Mouse (Mus musculus) neural tube, embryonic 11.5 days (tissue): Measurements from ENCODE around the gene Aaas. TPM values are rescaled to one million over a fixed set of nuclear protein-coding genes. Genes with fewer than 3 reads are reported as not detected.

Source experiments
- ATAC-seq: fragments of 200-750 bp; cut with Nextera tagmentation; 2 replicates; pipeline ENCODE4 v1.8.0; 2017; ENCODE audit warnings: moderate number of reproducible peaks, mild to moderate bottlenecking, moderate TSS enrichment, moderate library complexity; ENCODE audit not compliant: insufficient read depth, low FRiP score, low TSS enrichment
- DNase-seq: peaks from one replicate; pipeline ENCODE4 v3.0.0-alpha.2; 2015; ENCODE audit warnings: low spot score
- H3K27ac ChIP-seq: fragments of 300-500 bp; sonication (generic); 2 replicates; pipeline ENCODE4 v1.5.1; 2014; ENCODE audit warnings: low read depth, mild to moderate bottlenecking, low read length
- H3K27me3 ChIP-seq: fragments of 300-500 bp; sonication (generic); 2 replicates; pipeline ENCODE4 v1.6.1; 2014; ENCODE audit warnings: mild to moderate bottlenecking, low read length, mixed read lengths; ENCODE audit not compliant: control insufficient read depth, insufficient read depth
- H3K36me3 ChIP-seq: fragments of 300-500 bp; sonication (generic); 2 replicates; pipeline ENCODE4 v1.6.1; 2014; ENCODE audit warnings: mild to moderate bottlenecking, low read length, moderate library complexity, mixed read lengths; ENCODE audit not compliant: control insufficient read depth, insufficient read depth
- H3K4me1 ChIP-seq: fragments of 300-500 bp; sonication (generic); 2 replicates; pipeline ENCODE4 v1.6.1; 2014; ENCODE audit warnings: low read length, mixed read lengths; ENCODE audit not compliant: control insufficient read depth, insufficient read depth
- H3K4me2 ChIP-seq: fragments of 300-500 bp; sonication (generic); 2 replicates; pipeline ENCODE4 v1.6.1; 2014; ENCODE audit warnings: low read depth, mild to moderate bottlenecking, moderate library complexity
- H3K4me3 ChIP-seq: fragments of 300-500 bp; sonication (generic); 2 replicates; pipeline ENCODE4 v1.5.1; 2014; ENCODE audit warnings: low read depth, low read length
- H3K9ac ChIP-seq: fragments of 300-500 bp; sonication (generic); 2 replicates; pipeline ENCODE4 v1.6.1; 2014; ENCODE audit warnings: mild to moderate bottlenecking, low read length
- H3K9me3 ChIP-seq: fragments of 300-500 bp; sonication (generic); 2 replicates; pipeline ENCODE4 v1.6.1; 2016; ENCODE audit warnings: low read length; ENCODE audit not compliant: control insufficient read depth
- WGBS: fragments of 180-500 bp; shearing (Covaris S2); extraction: QIAGEN DNeasy Blood & Tissue Kit; methylation state at CpG from one replicate; pipeline ENCODE4 v1.1.7; 2014; 5-methylcytosine and 5-hydroxymethylcytosine counted together
- polyA plus RNA-seq: library from polyadenylated mRNA; unstranded; fragments of >200 nt; fragmentation: Nextera tagmentation; extraction: Ambion mirVana; gene quantifications from 2 replicates; pipeline ENCODE4 v1.2.1, GENCODE M21; 2014

The Aaas gene
- 84.7 and 86.7 TPM in 2 replicates for polyA plus RNA-seq

DNA sequence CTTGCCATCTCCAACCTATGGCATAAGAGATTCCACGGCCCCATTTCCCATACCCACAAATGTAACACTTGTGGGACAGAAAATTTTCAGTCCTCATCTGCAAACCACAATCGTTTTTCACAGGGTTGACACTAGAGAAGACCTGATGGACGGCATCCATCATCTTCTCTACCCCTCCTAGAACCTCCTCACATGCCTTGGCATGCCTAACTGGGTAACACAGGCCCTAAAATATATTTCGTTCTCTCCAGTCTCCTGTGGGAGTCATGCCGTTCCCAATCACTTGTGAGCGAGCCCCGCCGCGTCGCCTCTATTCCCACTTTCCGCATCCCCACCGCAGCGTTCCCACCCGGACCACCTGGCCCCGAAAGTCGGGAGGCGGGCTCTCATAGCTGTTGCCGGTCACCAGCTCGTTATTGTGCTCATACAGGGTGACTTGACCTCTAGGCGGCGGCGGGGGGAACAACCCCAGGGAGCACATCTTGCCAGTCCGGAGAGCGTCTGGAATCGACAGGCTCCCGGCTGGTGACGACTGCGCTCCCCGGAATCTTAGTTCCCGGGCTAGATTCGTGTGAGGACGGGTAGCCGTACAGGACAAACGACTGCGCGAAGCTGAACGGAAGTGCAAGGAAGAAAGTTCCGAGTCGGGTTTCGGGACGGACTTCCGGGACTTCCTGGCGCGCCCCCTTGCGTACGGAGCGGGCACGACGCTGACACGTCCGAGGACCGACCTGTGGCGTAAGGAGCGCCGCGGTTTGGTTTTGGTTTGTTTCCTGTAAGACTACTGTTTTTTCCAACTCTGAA lies at the start of gene Aaas:
Gene Aaas, minus strand, starts transcription at position 634 of the 804 bp plus-strand sequence.
- under 1% methylated on average over 56 of the region's 56 CpGs for WGBS
- Histone ChIP-seq H3K4me2 (peak within 1 kb of the TSS; percentile 83), H3K27me3 (no peaks in the 10 kb centered on the region), H3K4me3 (peak within 1 kb of the TSS; percentile 80), H3K9me3 (no peaks in the 10 kb centered on the region), H3K9ac (peak within 1 kb of the TSS; percentile 85), H3K4me1 (peaks cover 8% of the 10 kb centered on the region), H3K27ac (peak within 1 kb of the TSS; percentile 44; the same call in 1 of the 2 replicates), H3K36me3 (peaks cover 4% of the 10 kb centered on the region; the same call in 1 of the 2 replicates)
- peak; percentile 79 for ATAC-seq
- peak; percentile 98 for DNase-seq

DNA sequence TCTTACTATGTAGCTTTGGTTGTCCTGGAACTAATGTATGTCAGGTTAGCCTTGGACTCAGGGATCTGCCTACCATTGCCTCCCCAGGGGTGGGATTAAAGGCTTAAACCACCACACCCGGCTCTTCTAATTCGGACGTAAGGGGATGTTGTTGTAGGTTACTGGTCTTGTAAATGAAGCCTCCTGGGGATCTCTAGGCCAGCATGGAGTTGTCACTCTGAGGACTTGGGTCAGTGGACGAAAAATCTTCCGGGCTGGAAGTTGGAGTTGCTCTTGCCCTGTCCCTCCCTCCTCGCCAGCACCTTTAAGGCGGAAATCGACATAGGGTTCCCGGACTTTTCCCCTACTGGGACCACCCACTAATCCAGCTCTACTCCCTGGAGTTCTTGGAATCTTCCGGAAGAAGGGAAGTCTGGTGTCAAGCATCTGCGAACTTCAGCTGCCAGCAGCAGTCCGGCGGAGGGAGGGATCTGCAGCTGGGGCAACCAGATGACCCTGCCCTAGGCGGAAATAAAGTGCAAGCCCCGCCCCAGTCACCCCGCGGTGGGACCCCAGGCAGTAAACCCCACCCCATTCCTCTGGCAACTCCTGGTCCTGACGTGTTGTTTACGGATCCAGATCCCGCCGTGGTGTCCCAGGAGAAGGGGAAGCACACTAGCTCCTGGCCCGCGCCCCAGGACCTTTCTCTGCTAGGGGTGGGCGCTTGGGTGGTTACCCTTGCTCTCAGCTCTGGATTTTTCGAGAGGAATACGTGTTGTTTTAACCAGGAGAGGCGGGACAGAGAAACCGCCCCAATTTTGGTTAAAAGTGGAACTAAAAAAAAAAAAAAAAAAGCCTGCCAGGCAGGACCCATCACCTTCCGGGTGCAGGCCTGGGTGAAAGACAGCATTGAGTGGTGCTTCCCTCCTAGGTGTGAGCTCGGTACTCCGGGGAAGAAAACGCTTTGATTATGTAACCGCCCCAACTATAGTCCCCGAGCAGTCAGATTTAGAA lies 49.0 kb upstream of the Aaas start:
- Histone ChIP-seq H3K27ac (0 out of 2 replicates have a peak overlapping the region, but pooled peaks have one; percentile 50), H3K4me3 (peak overlapping the region; percentile 35), H3K9me3 (no peaks in the 10 kb centered on the region), H3K4me1 (peaks cover 5% of the 10 kb centered on the region), H3K27me3 (no peaks in the 10 kb centered on the region), H3K9ac (peak overlapping the region; percentile 69), H3K4me2 (peak overlapping the region; percentile 74), H3K36me3 (no peaks in the 10 kb centered on the region)
- ATAC-seq (peak; percentile 55; the same call in 1 of the 2 replicates), DNase-seq (peak; percentile 81)
- 4% methylated on average over 34 of the region's 34 CpGs for WGBS

DNA sequence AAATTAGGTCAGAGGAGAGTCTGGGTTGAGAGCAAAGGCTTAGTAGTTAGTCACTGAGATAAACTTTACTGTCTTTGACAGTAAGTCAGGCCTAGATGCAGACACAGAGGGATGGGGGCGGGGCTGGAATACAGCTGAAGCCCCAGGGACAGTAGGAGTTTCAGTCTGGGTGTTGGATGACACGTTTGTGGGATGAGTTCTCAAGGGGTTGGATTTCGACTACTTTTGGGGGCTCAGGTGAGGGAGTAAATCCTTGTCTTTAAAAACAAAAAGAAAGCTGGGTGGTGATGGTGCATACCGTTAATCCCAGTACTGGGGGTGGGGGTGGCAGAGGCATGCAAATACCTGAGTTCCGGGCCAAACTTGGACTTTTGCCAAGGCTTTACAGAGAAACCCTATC lies 48.1 kb upstream of the Aaas start:
- no peak for ATAC-seq
- no peak overlapping the region for H3K4me3 ChIP-seq
- 19% methylated on average over 5 of the region's 5 CpGs for WGBS

DNA sequence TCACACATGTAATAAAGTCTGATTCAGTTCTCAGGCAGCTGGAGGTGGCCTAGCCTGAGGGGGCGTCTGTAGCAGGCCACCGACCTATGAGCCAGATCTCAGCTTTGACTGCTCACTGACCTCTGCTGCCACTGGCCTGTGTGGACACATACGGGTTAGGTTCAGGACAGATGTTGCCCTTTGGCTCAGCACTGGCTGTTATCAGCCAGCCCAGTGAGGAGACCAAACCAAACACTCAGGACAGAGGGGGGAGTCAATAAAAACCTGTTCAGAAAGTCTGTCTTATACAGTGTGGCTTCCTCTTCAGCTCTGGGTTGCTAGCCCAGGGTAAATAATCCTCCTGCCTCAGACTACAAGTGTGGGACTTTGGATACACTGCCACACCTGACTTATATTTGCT lies 44.5 kb upstream of the Aaas start:
- no peaks in the 10 kb centered on the region for H3K9me3 ChIP-seq
- H3K36me3 ChIP-seq, result no peaks in the 10 kb centered on the region
- no peak overlapping the region for H3K4me3 ChIP-seq
- H3K4me1 ChIP-seq, result peaks cover 5% of the 10 kb centered on the region
- DNase-seq (no peak), ATAC-seq (no peak)
- H3K27me3 ChIP-seq, result no peaks in the 10 kb centered on the region
- no peak overlapping the region for H3K27ac ChIP-seq
- H3K4me2 ChIP-seq, result no peak overlapping the region
- 29% methylated on average over 3 of the region's 3 CpGs for WGBS
- H3K9ac ChIP-seq, result no peak overlapping the region

More for the DNA sequence above, 48.1 kb upstream of the Aaas start:
- Histone ChIP-seq H3K9me3 (no peaks in the 10 kb centered on the region), H3K4me2 (no peak overlapping the region), H3K9ac (no peak overlapping the region), H3K36me3 (no peaks in the 10 kb centered on the region), H3K4me1 (peaks cover 5% of the 10 kb centered on the region), H3K27me3 (no peaks in the 10 kb centered on the region), H3K27ac (no peak overlapping the region)
- DNase-seq, result no peak

DNA sequence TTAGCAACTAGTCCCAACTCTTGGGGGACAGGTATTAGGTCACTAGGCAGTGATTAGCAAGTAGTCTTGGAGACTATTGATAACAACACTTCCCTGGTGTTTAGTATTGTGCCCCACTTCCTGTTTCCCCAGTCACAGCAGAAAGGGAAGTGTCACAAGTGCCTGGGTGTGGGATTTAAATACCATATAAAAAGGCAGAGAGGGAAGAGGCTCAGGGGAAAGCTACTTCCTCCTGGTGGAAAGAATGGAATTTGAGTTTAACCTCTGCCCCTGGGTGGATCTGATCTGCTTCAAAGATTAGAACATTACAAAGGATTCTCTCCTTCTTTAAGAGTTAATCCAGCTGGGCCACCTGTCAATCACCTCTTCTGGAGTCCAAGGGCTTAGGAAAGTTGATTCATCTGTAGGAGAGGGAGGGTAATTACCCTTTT lies 43.0 kb upstream of the Aaas start:
- H3K4me1 ChIP-seq, result no peaks in the 10 kb centered on the region
- H3K9ac ChIP-seq, result no peak overlapping the region
- H3K4me3 ChIP-seq, result no peak overlapping the region
- no peak for DNase-seq
- no peaks in the 10 kb centered on the region for H3K27me3 ChIP-seq
- no peaks in the 10 kb centered on the region for H3K36me3 ChIP-seq
- H3K27ac ChIP-seq, result no peak overlapping the region
- no peaks in the 10 kb centered on the region for H3K9me3 ChIP-seq
- H3K4me2 ChIP-seq, result no peak overlapping the region
- ATAC-seq, result no peak

DNA sequence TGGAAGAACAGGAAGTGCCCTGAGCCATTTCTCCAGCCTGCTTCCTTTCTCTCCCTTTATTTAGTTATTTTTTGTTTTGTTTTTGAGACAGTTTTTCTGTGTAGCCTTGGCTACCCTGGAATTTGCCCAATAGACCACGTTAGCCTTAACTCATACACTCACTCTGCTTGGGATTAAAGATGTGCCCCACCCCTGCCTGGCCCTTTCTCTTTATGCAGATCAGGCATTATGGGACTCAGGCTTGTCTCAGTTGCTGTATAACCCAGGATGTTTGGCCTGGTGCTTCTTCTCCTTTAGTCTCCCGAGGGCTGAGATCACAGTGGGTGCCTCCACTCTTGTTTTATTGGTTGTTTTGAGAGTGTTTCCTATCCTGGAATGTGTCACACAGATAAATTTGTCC lies 41.9 kb upstream of the Aaas start:
- Histone ChIP-seq H3K36me3 (no peaks in the 10 kb centered on the region), H3K9me3 (no peaks in the 10 kb centered on the region), H3K4me3 (no peak overlapping the region), H3K27me3 (no peaks in the 10 kb centered on the region), H3K4me1 (no peaks in the 10 kb centered on the region), H3K9ac (no peak overlapping the region), H3K27ac (no peak overlapping the region), H3K4me2 (no peak overlapping the region)
- DNase-seq, result no peak
- ATAC-seq, result no peak
- WGBS, result 61% methylated on average over 2 of the region's 2 CpGs

DNA sequence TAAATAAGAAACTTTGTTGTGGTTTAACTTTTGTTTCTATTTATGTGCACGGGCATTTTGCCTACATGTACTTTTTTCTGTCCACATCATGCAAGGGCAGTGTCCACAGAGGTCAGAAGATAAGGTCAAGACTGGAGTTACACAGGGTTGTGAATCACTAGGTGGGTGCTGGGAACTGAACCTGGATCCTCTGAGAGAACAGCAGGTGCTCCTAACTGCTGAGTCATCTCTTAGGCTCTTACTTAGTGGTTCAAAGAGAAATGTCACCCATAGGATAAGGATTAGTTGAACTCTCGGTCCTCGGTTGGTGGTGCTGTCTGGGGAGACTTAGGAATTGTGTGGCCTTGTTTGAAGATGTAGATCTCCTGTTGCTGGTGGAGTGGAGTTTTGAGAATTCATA lies 38.4 kb upstream of the Aaas start:
- Histone ChIP-seq H3K9me3 (no peaks in the 10 kb centered on the region), H3K9ac (no peak overlapping the region), H3K4me2 (no peak overlapping the region), H3K27me3 (no peaks in the 10 kb centered on the region), H3K36me3 (no peaks in the 10 kb centered on the region), H3K4me3 (no peak overlapping the region), H3K27ac (no peak overlapping the region), H3K4me1 (no peaks in the 10 kb centered on the region)
- no peak for ATAC-seq
- no peak for DNase-seq
- 93% methylated on average over 3 of the region's 3 CpGs for WGBS

DNA sequence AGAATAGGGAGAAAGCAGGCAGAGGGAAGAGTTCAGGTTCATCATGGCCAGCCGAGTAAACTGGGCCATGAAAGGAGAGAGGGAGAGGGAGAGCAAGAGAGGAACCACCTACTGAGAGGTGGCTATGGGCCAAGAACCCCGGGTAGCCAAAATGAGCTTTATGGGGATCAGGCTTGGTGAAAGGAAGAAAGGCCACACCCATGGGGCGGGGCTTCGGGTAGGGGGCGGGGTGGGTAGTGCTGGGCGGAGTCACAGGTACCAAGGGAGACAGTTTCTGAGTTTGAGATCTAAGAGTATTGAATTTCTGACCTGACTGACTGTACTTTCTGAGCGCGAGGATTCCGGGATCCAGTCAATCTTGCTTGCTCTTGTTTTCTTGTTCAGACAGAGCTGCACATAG lies 36.1 kb upstream of the Aaas start:
- no peaks in the 10 kb centered on the region for H3K9me3 ChIP-seq
- H3K4me1 ChIP-seq, result no peaks in the 10 kb centered on the region
- H3K27me3 ChIP-seq, result no peaks in the 10 kb centered on the region
- no peak for ATAC-seq
- H3K4me2 ChIP-seq, result no peak overlapping the region
- DNase-seq, result no peak
- no peak overlapping the region for H3K4me3 ChIP-seq
- no peaks in the 10 kb centered on the region for H3K36me3 ChIP-seq
- H3K27ac ChIP-seq, result no peak overlapping the region
- H3K9ac ChIP-seq, result no peak overlapping the region
- 46% methylated on average over 9 of the region's 9 CpGs for WGBS
